Mouse (Mus musculus): ENCODE data around the gene Ube4b. TPM values are rescaled to one million over a fixed set of nuclear protein-coding genes. Genes with fewer than 3 reads are reported as not detected.

Ube4b gene
- polyA plus RNA-seq, 1 experiment from 2014 or later: 25.1 TPM

GRCm38 (mm10) chr4:149404640-149405465 lies 21.7 kb downstream of the Ube4b start:
- Histone ChIP-seq H3K9me3 (replicated peaks) (no peaks in the 10 kb centered on the region), H3K4me1 (peaks cover 75% of the 10 kb centered on the region), H3K4me3 (no peak overlapping the region), H3K27me3 (replicated peaks) (no peaks in the 10 kb centered on the region), H3K9ac (no peak overlapping the region), H3K36me3 (0 out of 2 replicates have a peak, but pooled peaks cover 8% of the 10 kb centered on the region), H3K27ac (no peak overlapping the region), H3K4me2 (no peak overlapping the region)
- no peak for ATAC-seq
- WGBS (ENCODE audit: insufficient replicate concordance): 77% methylated on average over 19 of the region's 19 CpGs

GRCm38 (mm10) chr4:149403037-149403436 lies 23.5 kb downstream of the Ube4b start:
- Histone ChIP-seq H3K4me2 (no peak overlapping the region; the same call in 1 of the 2 replicates), H3K36me3 (peaks cover 12% of the 10 kb centered on the region), H3K9ac (no peak overlapping the region), H3K9me3 (replicated peaks) (no peaks in the 10 kb centered on the region), H3K27me3 (replicated peaks) (no peaks in the 10 kb centered on the region), H3K4me3 (no peak overlapping the region), H3K4me1 (peaks cover 76% of the 10 kb centered on the region), H3K27ac (no peak overlapping the region)
- 51% methylated on average over 6 of the region's 6 CpGs for WGBS (ENCODE audit: insufficient replicate concordance)
- ATAC-seq: no peak

GRCm38 (mm10) chr4:149401591-149401982 lies 25.0 kb downstream of the Ube4b start:
- Histone ChIP-seq H3K4me1 (peaks cover 77% of the 10 kb centered on the region), H3K9me3 (replicated peaks) (no peaks in the 10 kb centered on the region), H3K9ac (no peak overlapping the region), H3K4me3 (no peak overlapping the region), H3K4me2 (no peak overlapping the region), H3K27ac (no peak overlapping the region), H3K36me3 (peaks cover 25% of the 10 kb centered on the region), H3K27me3 (replicated peaks) (no peaks in the 10 kb centered on the region)
- WGBS (ENCODE audit: insufficient replicate concordance): 84% methylated on average over 8 of the region's 8 CpGs
- no peak for ATAC-seq

GRCm38 (mm10) chr4:149400878-149401590 lies 25.5 kb downstream of the Ube4b start:
- no peaks in the 10 kb centered on the region for H3K9me3 ChIP-seq (replicated peaks)
- ATAC-seq: no peak
- peaks cover 27% of the 10 kb centered on the region for H3K36me3 ChIP-seq
- no peak overlapping the region for H3K4me3 ChIP-seq
- WGBS (ENCODE audit: insufficient replicate concordance): 74% methylated on average over 12 of the region's 12 CpGs
- H3K27ac ChIP-seq: no peak overlapping the region
- no peak overlapping the region for H3K9ac ChIP-seq
- H3K4me1 ChIP-seq: peaks cover 80% of the 10 kb centered on the region
- no peaks in the 10 kb centered on the region for H3K27me3 ChIP-seq (replicated peaks)
- H3K4me2 ChIP-seq: no peak overlapping the region

- ATAC-seq: peak; percentile 92
- H3K4me1 ChIP-seq: peaks cover 77% of the 10 kb centered on the region
- no peak overlapping the region for H3K4me3 ChIP-seq
- peaks cover 32% of the 10 kb centered on the region for H3K36me3 ChIP-seq
- H3K9me3 ChIP-seq (replicated peaks): no peaks in the 10 kb centered on the region
- no peaks in the 10 kb centered on the region for H3K27me3 ChIP-seq (replicated peaks)
- peak overlapping the region; percentile 14; the same call in 1 of the 2 replicates for H3K9ac ChIP-seq
- peak overlapping the region; percentile 38 for H3K4me2 ChIP-seq
- peak overlapping the region; percentile 61 for H3K27ac ChIP-seq
- WGBS (ENCODE audit: insufficient replicate concordance): 39% methylated on average over 4 of the region's 4 CpGs
These were observed 27.1 kb downstream of the Ube4b start for GRCm38 (mm10) chr4:149399331-149399910.

GRCm38 (mm10) chr4:149398181-149398735 lies 28.3 kb downstream of the Ube4b start:
- no peak overlapping the region for H3K4me3 ChIP-seq
- H3K4me1 ChIP-seq: peaks cover 71% of the 10 kb centered on the region
- no peak overlapping the region for H3K27ac ChIP-seq
- peaks cover 36% of the 10 kb centered on the region for H3K36me3 ChIP-seq
- no peaks in the 10 kb centered on the region for H3K27me3 ChIP-seq (replicated peaks)
- 74% methylated on average over 9 of the region's 9 CpGs for whole genome bisulfite sequencing (ENCODE audit: insufficient replicate concordance)
- no peak overlapping the region for H3K9ac ChIP-seq
- no peaks in the 10 kb centered on the region for H3K9me3 ChIP-seq (replicated peaks)
- no peak overlapping the region for H3K4me2 ChIP-seq
- ATAC-seq: no peak

- Histone ChIP-seq H3K4me2 (no peak overlapping the region), H3K4me3 (no peak overlapping the region), H3K27me3 (replicated peaks) (no peaks in the 10 kb centered on the region), H3K36me3 (peaks cover 47% of the 10 kb centered on the region), H3K9me3 (replicated peaks) (no peaks in the 10 kb centered on the region), H3K9ac (no peak overlapping the region), H3K27ac (peak overlapping the region; percentile 46), H3K4me1 (peaks cover 70% of the 10 kb centered on the region)
- 74% methylated on average over 21 of the region's 21 CpGs for WGBS (ENCODE audit: insufficient replicate concordance)
- ATAC-seq: no peak
These were observed 29.9 kb downstream of the Ube4b start for GRCm38 (mm10) chr4:149396433-149397306.

- Histone ChIP-seq H3K27ac (no peak overlapping the region), H3K27me3 (replicated peaks) (no peaks in the 10 kb centered on the region), H3K4me1 (peaks cover 60% of the 10 kb centered on the region), H3K36me3 (peaks cover 58% of the 10 kb centered on the region), H3K4me2 (no peak overlapping the region), H3K9ac (no peak overlapping the region), H3K4me3 (no peak overlapping the region), H3K9me3 (replicated peaks) (no peaks in the 10 kb centered on the region)
- no peak for ATAC-seq
- 77% methylated on average over 6 of the region's 6 CpGs for WGBS (ENCODE audit: insufficient replicate concordance)
These were observed 31.0 kb downstream of the Ube4b start for GRCm38 (mm10) chr4:149395581-149395980.

- no peak for ATAC-seq
These were observed 32.3 kb downstream of the Ube4b start for GRCm38 (mm10) chr4:149394292-149394691.

GRCm38 (mm10) chr4:149393311-149393995 lies 33.1 kb downstream of the Ube4b start:
- H3K27me3 ChIP-seq (replicated peaks): no peaks in the 10 kb centered on the region
- ATAC-seq: no peak
- no peaks in the 10 kb centered on the region for H3K9me3 ChIP-seq (replicated peaks)
- no peak overlapping the region for H3K4me2 ChIP-seq
- peaks cover 41% of the 10 kb centered on the region for H3K4me1 ChIP-seq
- H3K36me3 ChIP-seq: peaks cover 61% of the 10 kb centered on the region
- whole genome bisulfite sequencing (ENCODE audit: insufficient replicate concordance): 82% methylated on average over 12 of the region's 12 CpGs
- H3K9ac ChIP-seq: no peak overlapping the region
- no peak overlapping the region for H3K4me3 ChIP-seq
- no peak overlapping the region for H3K27ac ChIP-seq

More at GRCm38 (mm10) chr4:149394292-149394691, 32.3 kb downstream of the Ube4b start:
- 70% methylated on average over 4 of the region's 4 CpGs for whole genome bisulfite sequencing (ENCODE audit: insufficient replicate concordance)
- Histone ChIP-seq H3K27ac (no peak overlapping the region), H3K4me2 (no peak overlapping the region), H3K27me3 (replicated peaks) (no peaks in the 10 kb centered on the region), H3K4me1 (peaks cover 50% of the 10 kb centered on the region), H3K4me3 (no peak overlapping the region), H3K36me3 (peaks cover 61% of the 10 kb centered on the region), H3K9me3 (replicated peaks) (no peaks in the 10 kb centered on the region), H3K9ac (no peak overlapping the region)

- Histone ChIP-seq H3K4me3 (no peak overlapping the region), H3K4me1 (peaks cover 32% of the 10 kb centered on the region), H3K9me3 (replicated peaks) (no peaks in the 10 kb centered on the region), H3K36me3 (peaks cover 56% of the 10 kb centered on the region), H3K4me2 (no peak overlapping the region), H3K9ac (no peak overlapping the region), H3K27ac (no peak overlapping the region), H3K27me3 (replicated peaks) (no peaks in the 10 kb centered on the region)
- no peak for ATAC-seq
- 54% methylated on average over 4 of the region's 4 CpGs for WGBS (ENCODE audit: insufficient replicate concordance)
These were observed 34.2 kb downstream of the Ube4b start for GRCm38 (mm10) chr4:149392359-149392758.
